Mouse (Mus musculus) olfactory bulb, adult 2 months (tissue): Measurements from ENCODE around the gene Tdgf1.

ENCODE experiments used
- CTCF ChIP-seq: fragments of 200-500 bp; IDR thresholded peaks from 2 replicates; pipeline ENCODE4 v1.5.1; 2012; ENCODE audit warnings: low read depth, mild to moderate bottlenecking, low read length, moderate library complexity; ENCODE audit not compliant: insufficient read depth
- POLR2A ChIP-seq: fragments of 200-500 bp; IDR thresholded peaks from 2 replicates; pipeline ENCODE4 v1.6.1; 2012; ENCODE audit warnings: mild to moderate bottlenecking, low read depth, low read length, moderate library complexity; ENCODE audit not compliant: insufficient read depth

GRCm38 (mm10) chr9:110985541-110985940, 39.6 kb upstream of the Tdgf1 start:
- TF ChIP-seq CTCF (no peak), POLR2A (no peak)
